Mouse (Mus musculus) cerebellum, adult 18-20 months (tissue): ENCODE data around the gene Abhd4.

Experiments used
- DNase-seq, 2 experiments: peaks; one replicate each; pipeline ENCODE4 v3.0.0; 2021

Gene Abhd4

DNA sequence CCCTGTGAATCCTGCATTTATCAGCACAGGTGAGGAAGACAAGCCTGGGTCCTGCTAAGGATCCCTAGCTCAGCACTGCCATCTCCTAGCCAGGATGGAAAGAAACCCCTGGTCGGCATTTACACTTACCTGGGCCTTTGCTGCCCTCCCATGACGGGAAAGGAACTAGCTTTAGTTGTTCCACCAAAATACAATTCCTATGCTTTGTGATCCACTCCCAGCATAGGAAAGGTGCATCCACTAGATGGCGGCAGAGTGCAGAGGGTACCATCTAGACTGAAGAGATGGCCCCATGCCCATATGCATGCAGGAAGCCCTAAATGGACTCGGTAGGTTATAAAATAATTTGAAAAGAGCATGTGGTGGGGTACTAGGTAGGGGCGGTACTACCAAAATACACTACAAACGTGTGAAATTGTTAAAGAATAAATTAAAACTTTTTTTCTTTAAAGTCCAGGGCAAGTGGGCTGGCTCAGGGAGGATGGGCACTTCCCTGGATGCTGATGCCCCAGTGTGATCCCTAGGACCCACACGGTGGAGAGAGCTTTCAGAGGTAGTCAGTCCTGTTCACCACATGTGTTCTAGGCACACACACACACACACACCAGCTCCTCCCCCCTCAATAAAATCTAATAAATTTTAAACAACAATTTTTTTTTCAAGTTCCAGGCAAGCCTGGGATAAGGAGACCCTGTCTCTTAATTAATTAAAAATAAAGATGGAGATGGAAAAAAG lies 14.8 kb upstream of the Abhd4 start:
- peak; percentile 78 to 80 for DNase-seq

DNA sequence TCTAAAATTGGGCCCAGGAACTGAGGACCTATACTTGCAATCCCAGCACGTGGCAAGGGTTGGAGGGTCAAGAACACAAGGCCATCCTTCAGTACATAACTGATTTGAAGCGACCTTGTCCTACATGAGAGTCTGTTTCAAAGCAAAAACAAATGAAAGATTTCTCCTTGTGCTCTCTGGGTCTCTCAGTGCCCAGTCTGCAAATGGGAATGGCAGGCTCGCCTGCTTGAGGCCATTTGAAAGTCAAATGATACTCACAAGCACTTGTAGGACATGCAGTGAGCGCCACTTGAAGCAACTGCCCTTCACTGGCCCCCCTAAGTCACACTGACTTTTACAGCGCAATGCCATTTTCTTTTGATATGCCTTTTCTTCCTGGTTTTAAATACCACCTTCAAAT lies 13.4 kb upstream of the Abhd4 start:
- no peak for DNase-seq

DNA sequence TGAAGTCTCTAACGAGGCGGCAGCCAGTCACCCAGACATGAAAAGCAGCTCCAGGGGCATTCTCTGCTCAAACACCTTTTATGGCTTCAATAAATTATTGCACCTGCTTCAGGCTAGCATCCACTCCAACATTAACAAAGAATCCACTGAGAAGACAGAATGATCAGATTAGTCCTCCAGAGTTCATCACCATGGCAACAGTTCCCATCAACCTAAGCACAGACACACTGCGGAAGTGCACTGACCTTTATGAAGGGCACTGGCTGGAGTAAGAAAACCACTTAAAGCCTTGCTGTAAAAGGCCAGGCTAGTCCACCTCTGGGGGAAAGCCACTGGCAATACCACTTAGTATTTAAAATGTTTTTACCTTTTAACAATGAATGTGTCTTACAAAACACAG lies 9.8 kb upstream of the Abhd4 start:
- DNase-seq, result no peak

DNA sequence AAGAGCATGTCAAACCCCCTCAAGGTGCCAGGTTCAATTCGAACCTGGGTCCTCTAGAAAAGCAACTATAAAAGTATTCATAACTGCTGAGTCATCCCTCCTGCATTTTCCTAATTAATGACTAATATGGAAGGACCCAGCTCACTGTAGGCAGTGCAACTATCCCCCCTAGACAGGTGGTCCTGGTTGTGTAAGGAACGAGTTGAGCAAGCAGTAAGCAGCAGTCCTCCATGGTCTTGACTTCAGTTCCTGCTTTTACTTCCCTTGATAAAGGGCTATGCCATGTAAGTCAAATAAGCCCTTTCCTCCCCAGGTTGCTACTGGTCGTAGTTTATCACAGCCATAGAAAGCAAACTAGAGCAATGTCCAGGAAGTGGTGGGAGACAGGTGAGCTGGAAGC lies 7.8 kb upstream of the Abhd4 start:
- no peak for DNase-seq

DNA sequence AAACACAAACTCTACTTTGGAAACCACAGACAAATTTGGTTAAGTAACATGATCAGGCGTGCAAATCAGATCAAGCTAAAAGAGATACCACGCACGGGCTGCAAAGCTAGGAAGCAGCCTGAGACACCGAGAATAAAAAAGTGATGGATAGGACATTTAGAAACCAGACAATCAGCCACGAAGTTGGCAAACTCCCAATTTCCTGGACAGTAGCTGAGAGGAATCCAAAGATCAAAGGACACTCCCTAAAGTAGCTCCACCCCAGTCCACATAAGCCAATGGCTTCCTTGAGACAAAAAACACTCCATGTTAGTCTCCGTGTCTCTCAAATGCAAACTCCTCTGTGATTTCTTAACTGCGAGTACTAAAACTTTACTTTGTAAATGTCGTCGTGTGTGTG lies 4.7 kb upstream of the Abhd4 start:
- DNase-seq, result no peak

DNA sequence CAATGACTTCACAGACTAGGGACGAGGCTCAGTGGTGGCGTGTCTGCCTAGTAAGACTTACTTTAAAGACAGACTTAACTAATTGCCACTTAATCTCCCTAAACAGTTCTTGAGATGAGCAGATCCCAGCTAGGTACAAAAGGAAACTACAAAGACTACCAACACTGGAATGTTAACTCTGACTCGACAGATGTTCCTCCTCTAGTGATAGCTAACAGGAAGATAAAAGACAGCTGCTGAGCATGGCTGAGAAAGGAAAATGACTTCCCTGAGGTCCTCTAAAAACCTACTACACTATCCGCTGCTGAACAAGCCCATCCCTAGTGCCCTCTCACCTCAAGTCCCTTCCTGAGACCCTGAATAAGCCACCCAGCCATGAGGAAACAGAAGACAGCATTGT lies 3.9 kb upstream of the Abhd4 start:
- DNase-seq, result no peak

DNA sequence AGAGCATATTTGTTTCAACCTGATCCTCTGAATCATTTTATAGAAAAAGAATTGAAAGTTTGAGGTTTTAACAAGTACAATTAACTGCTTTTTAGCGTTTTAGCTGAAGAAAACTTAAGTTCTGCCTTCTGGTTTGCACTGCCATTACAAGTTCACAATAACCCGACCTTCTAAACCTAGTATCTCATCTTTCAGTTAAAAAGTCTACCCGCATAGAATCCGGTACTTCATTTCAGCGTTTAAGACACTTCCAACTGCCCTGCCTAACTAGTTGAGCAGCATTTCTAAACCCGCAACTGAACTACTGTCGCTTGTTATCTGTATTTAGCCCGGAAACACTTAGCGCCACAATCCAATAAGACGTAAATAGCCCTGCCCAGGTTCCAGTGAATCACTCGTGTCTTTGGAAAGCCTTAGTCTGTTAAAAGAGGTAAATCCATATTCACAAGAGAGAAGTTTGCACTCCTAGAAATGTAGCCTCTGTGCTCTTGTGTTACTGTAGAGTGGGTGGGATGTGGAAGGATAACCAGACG lies 748 bp downstream of the Abhd4 start:
- no peak for DNase-seq

DNA sequence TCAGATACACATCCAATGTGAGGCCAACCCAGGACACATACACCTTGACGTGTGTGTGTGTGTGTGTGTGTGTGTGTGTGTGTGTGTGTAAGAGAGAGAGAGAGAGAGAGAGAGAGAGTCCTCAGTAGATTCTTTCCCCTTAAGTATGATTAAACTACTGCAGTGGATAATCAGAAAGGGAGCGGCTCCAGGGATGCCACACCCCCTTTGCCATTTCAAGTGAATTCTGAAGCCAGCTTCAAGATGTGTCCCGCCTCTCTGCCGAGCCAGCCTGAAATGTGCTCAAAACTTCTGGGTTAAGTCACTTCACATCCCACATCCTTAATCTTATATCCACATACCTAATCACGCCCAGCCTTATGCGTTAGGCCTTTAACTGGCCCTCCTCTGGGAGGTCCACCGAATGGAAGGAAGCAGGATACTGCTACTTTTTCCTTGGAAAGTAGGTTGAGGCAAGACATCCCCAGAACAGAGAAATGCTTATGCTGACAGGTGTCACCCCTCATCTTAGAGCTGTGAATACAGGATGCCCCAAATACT lies 4.2 kb downstream of the Abhd4 start:
- DNase-seq, result no peak

DNA sequence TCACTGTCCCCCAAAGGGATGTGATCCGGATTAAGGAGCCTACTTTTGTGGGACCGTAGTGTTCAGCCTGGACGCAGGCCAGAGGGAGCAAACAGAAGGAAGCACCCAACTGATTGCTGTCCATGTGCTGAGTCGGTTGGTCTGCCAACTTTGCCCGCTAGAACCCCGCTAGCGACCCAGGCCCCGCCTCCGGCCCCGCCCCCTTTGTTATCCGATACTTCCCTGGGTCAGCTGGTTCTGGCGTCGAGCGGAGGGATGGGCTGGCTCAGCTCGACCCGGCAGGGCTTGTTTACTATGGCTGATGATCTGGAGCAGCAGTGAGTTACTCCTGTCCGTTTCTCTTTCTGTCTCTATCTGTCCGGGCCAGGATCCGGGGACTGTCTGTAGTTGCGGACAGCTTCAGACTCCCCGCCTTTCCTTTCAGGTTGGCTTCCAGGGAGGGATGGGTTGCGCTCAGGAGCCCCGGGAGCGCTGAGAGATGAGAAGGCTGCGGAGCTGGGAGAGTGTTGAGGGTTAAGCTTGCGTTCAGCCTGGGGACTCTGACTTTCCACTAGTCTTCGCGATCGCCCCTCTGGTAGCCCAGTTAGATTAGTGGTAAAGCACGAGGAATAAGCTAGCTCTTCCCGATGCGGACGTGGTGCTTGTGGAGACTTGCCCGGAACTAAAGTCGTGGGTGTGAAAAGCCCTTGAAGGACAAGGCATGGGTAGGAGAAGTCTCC lies 5.2 kb downstream of the Abhd4 start:
- peak; percentile 90 to 94 for DNase-seq

DNA sequence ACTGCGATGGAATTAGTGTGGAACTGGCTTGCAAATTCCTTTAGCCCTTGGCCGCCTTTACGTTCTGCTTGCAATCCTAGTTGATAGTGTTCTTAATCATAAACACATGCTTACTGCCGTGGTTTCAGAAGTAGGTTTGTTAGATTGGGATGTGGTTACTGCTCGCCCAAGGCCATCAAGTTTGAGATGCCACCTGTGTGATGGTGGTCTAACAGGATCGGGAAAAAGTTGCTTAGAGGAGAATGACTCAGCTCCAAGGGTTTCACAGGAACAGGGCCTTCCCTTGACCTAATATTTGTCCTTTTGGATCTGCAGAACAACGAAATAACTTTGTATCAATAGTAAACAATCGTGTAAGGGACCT lies 5.7 kb downstream of the Abhd4 start:
- no peak for DNase-seq

DNA sequence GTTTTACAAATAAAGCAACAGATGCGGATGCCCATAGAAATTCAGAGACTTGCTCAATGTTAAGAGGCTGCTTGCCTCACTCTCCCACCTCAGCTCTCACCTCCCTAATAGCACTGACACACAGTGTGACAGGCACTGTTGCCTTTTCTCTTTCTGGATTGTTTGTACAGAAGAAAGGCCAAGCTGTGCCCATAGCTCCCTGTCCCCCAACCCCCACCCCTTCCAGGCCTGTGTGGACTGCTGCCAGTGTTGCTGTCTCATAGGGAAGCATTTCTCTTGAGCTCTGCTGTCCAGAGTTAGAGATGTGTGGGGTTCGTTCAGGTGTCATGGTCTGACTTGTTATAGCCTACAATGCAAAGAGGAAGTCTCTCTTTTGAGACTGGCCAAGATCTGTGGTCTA lies 6.2 kb downstream of the Abhd4 start:
- DNase-seq, result peak in 1 of 2 experiments; percentile 30

DNA sequence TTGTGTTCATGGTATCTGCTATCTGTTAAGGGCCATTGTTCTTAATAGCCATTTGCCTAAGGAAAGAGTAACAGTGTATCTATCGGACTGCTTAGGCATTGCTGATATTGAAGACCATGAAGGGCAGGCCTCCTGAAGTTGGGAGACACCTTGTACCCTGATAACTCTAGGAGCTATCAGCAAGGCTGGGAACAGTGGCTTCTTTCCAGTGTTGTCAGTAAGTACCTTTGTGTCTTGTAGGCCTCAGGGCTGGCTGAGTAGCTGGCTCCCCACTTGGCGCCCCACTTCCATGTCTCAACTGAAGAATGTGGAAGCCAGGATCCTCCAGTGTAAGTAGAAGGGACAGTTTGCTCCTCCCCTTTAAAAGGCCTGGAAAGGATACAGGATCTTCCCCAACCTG lies 7.4 kb downstream of the Abhd4 start:
- no peak for DNase-seq

DNA sequence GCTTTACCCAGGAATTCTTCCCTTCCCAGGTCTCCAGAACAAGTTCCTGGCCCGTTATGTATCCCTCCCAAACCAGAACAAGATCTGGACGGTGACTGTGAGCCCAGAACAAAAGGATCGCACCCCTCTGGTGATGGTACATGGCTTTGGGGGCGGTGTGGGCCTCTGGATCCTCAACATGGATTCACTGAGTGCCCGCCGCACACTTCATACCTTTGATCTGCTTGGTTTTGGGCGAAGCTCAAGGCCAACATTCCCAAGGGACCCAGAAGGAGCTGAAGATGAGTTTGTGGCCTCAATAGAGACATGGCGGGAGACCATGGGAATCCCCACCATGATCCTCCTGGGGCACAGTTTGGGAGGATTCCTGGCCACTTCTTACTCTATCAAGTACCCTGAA lies 8.6 kb downstream of the Abhd4 start:
- no peak for DNase-seq

DNA sequence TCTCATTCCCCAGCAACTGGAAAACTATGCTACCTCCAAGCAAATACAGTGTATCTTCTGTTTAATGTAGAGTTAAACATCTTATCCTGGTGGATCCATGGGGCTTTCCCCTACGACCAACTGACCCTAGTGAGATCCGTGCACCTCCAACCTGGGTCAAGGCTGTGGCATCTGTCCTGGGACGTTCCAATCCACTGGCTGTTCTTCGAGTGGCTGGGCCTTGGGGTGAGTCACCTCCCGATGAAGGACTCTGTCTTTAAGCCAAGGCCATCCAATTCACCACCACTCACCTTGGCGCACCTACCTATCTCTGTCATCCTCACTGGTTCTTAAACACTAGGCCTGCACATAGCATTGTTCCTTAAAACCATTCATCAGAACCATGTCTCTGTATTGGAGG lies 9.1 kb downstream of the Abhd4 start:
- DNase-seq, result no peak

DNA sequence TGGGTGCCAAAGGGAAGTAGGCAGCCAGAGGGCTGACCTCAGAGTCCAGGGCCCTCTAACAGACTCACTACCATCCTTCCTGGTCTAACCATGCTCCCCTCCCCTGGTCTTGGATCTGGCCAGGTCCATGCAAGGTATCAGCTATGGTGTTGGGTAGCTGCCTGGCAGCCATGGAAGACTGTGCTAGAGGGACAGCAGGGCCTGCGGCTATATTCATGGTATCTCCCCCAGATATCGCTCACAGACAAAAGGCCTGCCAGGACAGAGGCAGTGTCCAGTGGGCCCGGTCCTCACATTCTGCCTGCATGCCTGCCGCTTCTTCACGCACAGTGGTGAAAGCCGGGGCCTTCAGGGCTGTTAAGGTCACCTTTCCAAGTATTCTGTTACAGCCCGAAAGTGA lies 10.2 kb downstream of the Abhd4 start:
- no peak for DNase-seq

DNA sequence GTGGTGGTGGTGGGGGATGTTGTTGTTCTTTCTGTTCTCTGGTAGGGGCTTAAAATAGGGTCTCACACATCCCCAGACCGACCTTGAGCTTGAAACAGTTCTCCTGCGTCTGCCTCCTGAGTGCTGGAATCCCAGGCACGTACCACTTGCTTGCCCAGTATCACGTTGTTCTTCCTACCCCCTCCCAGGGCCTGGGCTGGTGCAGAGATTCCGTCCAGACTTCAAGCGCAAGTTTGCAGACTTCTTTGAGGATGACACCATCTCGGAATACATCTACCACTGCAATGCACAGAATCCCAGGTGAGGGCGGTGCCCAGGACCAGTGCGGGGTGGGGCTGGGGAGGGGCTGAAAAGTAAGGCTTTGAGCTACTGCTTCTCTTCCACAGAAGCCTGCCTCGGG lies 11.1 kb downstream of the Abhd4 start:
- no peak for DNase-seq

DNA sequence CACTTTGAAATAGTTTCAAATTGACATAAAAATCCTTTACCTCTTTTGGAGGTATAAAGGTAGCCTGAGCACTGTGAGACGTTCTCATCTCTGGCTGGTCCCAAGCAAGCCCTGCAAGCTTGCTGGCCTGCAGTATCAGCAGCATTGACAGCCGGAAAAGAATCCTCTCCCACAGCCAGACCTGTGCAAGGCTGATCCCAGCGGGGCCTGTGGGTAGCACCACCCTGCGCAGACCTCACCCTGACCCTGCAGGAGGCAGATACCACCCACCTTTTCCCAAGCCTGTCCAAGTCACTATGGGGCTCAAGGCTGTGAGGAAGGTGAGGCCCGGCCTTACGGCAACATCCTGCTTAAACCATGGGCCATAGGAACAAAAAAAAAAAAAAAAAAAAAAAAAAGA lies 12.0 kb downstream of the Abhd4 start:
- DNase-seq, result no peak

DNA sequence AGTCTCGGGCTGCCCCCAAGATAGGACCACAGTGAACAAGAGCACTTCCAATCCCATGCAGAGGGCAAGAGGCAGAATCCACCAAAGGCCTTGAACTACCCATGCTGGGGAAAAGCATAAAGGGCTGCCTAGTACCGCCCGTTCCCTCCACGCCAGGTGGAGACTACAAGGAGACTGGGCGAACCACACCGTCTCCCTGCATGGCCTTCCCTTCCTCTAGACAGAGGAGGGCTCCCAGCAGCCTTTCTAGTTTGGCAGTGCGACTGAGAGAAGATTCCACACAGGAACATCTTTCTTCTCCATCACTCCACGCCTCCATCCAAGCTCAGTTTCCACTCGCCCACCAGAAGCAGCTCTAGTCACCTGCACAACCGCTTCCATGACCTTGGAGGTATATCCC lies 14.0 kb downstream of the Abhd4 start:
- DNase-seq, result no peak

DNA sequence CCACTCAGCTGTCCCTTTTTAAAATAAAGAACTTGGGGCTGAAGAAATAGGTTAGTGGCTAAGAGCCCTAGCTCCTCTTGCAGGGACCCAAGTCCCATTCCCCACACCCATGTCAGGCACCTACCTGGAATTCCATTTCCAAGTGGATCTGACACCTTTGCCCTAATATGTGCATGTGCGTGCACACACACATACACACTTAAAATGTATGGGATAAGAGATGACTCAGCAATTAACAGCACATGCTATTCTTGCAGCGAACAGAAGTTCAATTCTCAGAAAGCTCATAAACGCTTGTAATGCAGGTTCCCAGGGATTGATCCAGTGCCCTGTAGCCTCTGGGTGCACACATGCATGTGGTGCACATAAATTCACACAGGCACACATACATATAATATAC lies 15.6 kb downstream of the Abhd4 start:
- no peak for DNase-seq

DNA sequence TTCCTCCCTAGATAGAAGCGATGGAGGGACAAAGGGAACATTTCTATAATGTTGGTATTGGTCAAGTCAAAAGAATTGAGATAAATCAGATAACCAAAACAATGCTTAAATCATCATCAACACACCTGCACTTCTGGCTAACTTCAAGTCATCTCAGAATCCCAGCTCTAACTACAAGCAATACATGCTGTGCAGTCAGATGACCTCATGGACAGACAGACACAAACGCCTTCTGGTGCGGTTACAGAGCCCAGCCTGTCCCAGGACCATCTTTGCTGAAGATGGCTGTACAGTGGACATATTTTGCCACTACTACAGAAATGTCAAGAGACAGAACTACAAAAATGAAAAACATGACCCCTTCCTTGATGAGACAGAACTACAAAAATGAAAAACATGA lies 16.4 kb downstream of the Abhd4 start:
- DNase-seq, result no peak

DNA sequence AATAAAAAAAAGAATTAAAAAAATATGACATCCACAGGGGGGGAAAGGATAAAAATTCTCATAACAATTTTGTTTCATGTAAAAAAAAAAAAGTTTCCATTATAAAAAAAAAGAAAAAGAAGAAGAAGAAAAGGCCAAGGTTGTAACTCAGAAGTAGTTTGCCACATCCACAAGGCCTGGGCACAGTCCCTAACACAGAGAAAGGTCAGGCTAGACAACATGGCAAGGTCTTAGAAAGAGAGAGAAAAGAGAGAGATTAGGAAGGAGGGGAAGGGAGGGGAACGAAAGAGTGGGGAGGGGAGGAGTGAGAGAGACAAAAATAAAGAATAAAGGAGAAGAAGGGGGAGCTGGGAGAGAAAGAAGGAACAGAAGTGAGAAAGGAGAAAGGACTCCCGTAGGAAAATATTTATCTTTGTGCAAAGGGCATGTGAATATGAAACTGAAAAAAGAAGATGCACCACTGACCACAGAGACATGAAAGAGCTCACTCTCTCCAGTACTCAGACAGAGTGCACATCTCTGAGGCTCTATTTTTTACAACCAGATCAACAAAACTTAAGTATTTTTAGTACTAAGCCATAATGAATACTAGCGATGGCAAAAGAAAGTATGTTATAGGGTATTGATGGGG lies 18.1 kb downstream of the Abhd4 start:
- DNase-seq, result no peak

DNA sequence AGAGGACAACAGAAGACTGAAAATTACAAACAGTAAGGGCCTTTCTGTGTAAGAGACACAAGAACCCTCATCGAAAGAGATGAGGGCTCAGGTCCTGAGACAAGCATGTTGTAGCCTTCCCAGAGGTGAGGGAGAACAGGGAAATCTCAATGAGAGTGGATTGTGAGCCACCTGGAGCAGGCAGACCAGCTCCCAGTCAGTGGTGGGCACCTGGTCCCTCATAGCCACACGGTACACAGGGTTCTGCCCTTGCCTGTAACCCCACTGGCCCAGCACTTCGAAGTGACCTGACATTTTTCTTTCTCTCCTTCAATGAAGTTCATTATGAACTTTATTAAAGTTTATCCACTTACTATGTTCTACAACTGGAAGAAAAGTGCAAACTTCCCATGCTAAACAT lies 18.7 kb downstream of the Abhd4 start:
- no peak for DNase-seq

DNA sequence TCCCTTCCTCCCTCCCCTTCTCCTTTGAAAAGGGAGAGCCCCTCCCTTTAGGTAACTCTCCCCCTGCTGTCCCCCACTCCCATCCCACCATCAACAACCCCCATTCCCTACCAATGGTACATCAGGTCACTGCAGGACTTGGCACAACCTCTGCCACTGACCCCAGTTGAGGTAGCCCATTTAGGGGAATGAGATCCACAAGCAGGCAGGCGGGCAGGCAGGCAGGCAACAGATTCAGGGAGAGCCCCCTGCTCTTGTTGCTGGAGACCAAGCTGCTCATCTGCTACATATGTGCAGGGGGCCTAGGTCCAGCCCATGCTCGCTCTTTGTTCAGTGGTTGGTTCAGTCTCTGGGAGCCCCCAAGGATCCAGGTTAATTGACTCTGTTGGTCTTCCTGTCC lies 22.5 kb downstream of the Abhd4 start:
- DNase-seq, result no peak

DNA sequence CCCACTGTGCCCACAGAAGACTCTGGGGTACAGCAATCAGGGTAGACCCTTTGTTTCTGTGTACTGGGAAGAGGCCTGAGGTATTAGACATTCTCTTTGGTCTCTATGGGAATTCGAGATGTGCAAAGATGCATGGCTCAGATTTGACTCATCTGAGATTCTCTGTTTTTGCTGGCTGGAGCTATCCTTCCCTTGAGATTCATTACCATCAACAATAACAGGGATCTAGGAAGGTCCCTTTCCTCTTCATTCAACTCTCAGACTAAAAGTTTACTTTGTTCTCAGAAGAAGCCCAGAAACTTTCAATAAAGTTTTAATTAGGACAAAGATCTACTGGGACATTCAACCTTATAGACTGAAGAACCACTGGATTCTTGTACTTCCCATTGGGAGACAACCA lies 30.9 kb downstream of the Abhd4 start, which contains the start of gene Olfr49:
Olfr49 (minus strand) TSS at position 101 of the 400 bp plus-strand sequence.
- DNase-seq, result no peak
